Mouse (Mus musculus) lung, adult 10 weeks (tissue): ENCODE results near the gene Agfg1. TPM values are rescaled to one million over a fixed set of nuclear protein-coding genes. Genes with fewer than 3 reads are reported as not detected.

Source experiments
- polyA plus RNA-seq: library from polyadenylated mRNA; stranded (reverse); fragments of 350-450 nt; fragmentation: Illumina TruSeq; extraction: RNeasy Lipid Tissue Mini Kit (QIAGEN cat#74804); gene quantifications from one replicate; pipeline ENCODE4 v1.2.3, GENCODE M21; 2014; ENCODE audit warnings: low read depth, low replicate concordance; ENCODE audit not compliant: insufficient read depth

Gene Agfg1
- polyA plus RNA-seq, result 30.7 TPM

DNA sequence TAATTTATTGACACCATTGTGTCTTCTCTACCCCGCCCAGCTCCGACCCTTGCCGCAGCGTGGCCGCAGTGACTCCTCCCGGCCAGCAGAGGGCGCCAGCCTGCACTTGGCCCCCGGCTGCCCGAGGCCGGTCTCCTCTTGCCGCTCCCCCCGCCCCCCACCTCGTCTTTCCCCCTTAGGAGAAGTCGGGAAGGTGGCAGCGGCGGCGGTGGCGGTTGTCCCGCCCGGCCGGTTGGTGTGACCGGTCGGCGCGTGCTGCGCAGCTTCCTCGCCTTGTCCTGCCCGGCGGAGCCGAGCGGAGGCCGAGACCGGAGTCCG lies at the start of gene Agfg1:
Agfg1 (plus strand) TSS at position 188 of the 318 bp plus-strand sequence.

DNA sequence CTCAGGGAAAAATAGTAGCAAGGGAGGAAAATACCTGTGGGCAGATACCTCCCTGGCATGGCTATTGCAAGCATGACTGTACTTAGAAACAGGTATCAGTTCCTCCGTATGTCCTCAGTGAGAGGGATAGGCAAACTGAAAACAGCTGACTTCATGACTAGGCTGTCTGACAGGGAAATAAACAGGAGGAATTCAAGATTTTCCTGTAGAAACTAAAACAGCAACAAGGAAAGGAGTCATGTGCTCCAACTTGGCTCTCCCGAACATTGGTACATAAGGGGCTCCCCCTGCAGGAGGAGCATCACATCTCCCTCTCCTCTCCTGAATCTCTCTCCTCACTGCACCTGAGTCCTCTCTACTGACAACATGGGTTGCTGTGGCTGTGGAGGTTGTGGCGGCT lies 73.7 kb downstream of the Agfg1 start, which contains the start of gene A030005L19Rik:
A030005L19Rik (plus strand) TSS at position 301 of the 400 bp plus-strand sequence.

DNA sequence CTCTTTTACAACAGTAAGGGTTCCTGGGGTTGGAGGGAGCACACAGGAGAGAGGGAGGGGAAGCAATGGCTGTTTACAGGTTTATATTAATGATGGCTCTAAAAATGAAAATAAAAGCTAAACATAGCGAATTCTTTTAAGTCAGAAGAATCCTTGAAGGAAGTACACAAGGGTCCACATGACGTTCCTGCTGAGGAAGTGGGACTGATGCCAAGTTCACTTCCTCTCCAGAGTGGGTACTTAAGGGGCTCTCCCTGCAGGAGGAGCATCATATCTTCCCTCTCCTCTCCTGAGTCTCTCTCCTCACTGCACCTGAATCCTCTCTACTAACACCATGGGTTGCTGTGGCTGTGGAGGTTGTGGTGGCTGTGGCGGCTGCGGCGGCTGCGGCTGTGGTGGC lies 85.4 kb downstream of the Agfg1 start, which contains the start of gene A030014E15Rik:
A030014E15Rik (plus strand) TSS at position 268 of the 400 bp plus-strand sequence.

DNA sequence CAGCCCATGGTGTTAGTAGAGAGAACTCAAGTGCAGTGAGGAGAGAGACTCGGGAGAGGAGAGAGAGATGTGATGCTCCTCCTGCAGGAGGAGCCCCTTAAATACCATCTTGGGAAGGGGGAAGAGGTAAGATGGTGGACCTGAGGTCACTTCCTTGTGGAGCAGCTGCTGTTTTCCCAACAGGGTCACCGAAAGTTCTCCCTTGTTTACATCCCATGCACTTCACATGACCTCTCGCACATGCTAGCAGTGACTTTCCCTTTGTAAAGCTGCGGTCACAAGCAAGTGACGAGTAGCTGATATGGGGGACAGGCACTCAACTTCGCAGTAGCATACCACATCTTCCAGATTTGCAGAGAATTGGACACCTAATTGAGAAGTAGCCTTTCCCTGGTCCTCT lies 92.0 kb downstream of the Agfg1 start, which contains the start of gene Gm6217:
Gm6217 (minus strand) TSS at position 74 of the 400 bp plus-strand sequence.

DNA sequence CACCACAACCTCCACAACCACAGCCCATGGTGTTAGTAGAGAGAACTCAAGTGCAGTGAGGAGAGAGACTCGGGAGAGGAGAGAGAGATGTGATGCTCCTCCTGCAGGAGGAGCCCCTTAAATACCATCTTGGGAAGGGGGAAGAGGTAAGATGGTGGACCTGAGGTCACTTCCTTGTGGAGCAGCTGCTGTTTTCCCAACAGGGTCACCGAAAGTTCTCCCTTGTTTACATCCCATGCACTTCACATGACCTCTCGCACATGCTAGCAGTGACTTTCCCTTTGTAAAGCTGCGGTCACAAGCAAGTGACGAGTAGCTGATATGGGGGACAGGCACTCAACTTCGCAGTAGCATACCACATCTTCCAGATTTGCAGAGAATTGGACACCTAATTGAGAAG lies 104.0 kb downstream of the Agfg1 start, which contains the start of gene A030003K21Rik:
A030003K21Rik (minus strand) TSS at position 94 of the 400 bp plus-strand sequence.

Other genes with a start within 250 kb of the Agfg1 start
- 96.3 TPM for gene Mff, start 114.6 kb upstream of the Agfg1 start, polyA plus RNA-seq
- not detected for gene Tm4sf20, start 71.0 kb upstream of the Agfg1 start, polyA plus RNA-seq
- not detected for gene Gm47791, start 68.2 kb upstream of the Agfg1 start, polyA plus RNA-seq
- not detected for gene A030005L19Rik, start 73.8 kb downstream of the Agfg1 start, polyA plus RNA-seq
- gene A030014E15Rik, start 85.4 kb downstream of the Agfg1 start, polyA plus RNA-seq, result not detected
- not detected for gene Gm6217, start 91.9 kb downstream of the Agfg1 start, polyA plus RNA-seq
- gene A030003K21Rik, start 103.9 kb downstream of the Agfg1 start, polyA plus RNA-seq, result not detected
- gene Gm7544, start 116.5 kb downstream of the Agfg1 start, polyA plus RNA-seq, result not detected
- not detected for gene Gm47955, start 120.8 kb downstream of the Agfg1 start, polyA plus RNA-seq
- not detected for gene Gm47959, start 161.1 kb downstream of the Agfg1 start, polyA plus RNA-seq
- gene Slc19a3, start 199.0 kb downstream of the Agfg1 start, polyA plus RNA-seq, result 2.5 TPM
- not detected for gene Krtap28-10, start 203.0 kb downstream of the Agfg1 start, polyA plus RNA-seq
- gene Gm47969, start 205.4 kb downstream of the Agfg1 start, polyA plus RNA-seq, result 0.33 TPM
- not detected for gene A030005K14Rik, start 219.9 kb downstream of the Agfg1 start, polyA plus RNA-seq
- not detected for gene Krtap28-13, start 221.4 kb downstream of the Agfg1 start, polyA plus RNA-seq